Mouse (Mus musculus) cerebellum, adult 2 months (tissue): ENCODE data around the gene Sorbs2. TPM values are rescaled to one million over a fixed set of nuclear protein-coding genes. Genes with fewer than 3 reads are reported as not detected.

Experiments used
- DNase-seq, 2 experiments: peaks; one replicate each; pipeline ENCODE4 v3.0.0; 2021
- H3K27ac ChIP-seq: fragments of 200-500 bp; 2 replicates; pipeline ENCODE4 v1.5.1; 2012; ENCODE audit warnings: low read length, control low read depth, inconsistent platforms; ENCODE audit not compliant: insufficient read depth
- H3K27me3 ChIP-seq: fragments of 200-500 bp; 2 replicates; pipeline ENCODE4 v1.6.1; 2012; ENCODE audit warnings: inconsistent platforms, mild to moderate bottlenecking, low read length, moderate library complexity; ENCODE audit not compliant: control insufficient read depth, insufficient read depth
- H3K4me1 ChIP-seq: fragments of 200-500 bp; 2 replicates; pipeline ENCODE4 v1.6.1; 2011; ENCODE audit warnings: low read length; ENCODE audit not compliant: control insufficient read depth, insufficient read depth
- H3K4me3 ChIP-seq: fragments of 200-500 bp; replicated peaks from 2 replicates; pipeline ENCODE3; 2011; ENCODE audit warnings: mild to moderate bottlenecking, low read depth, low read length, control low read depth; ENCODE audit not compliant: insufficient read depth
- CTCF ChIP-seq: fragments of 200-500 bp; IDR thresholded peaks from 2 replicates; pipeline ENCODE4 v1.5.1; 2011; ENCODE audit warnings: low read depth, mild to moderate bottlenecking, control low read depth, low read length, moderate library complexity, borderline replicate concordance; ENCODE audit not compliant: insufficient read depth
- POLR2A ChIP-seq: fragments of 200-500 bp; IDR thresholded peaks from 2 replicates; pipeline ENCODE4 v1.6.1; 2011; ENCODE audit warnings: low read length, control low read depth, borderline replicate concordance; ENCODE audit not compliant: insufficient read depth
- WGBS: fragments of 180-500 bp; shearing (Covaris S2); methylation state at CpG from one replicate; pipeline ENCODE4 v1.1.7; 2018; 5-methylcytosine and 5-hydroxymethylcytosine counted together
- polyA plus RNA-seq: library from polyadenylated mRNA; depleted of rRNA; stranded (reverse); fragments of >200 nt; gene quantifications from 2 replicates; pipeline ENCODE4 v1.2.3, GENCODE M21; 2012

Sorbs2 gene
- polyA plus RNA-seq, 1 experiment: 33.0 TPM

- DNase-seq: no peak
- H3K4me3 ChIP-seq: no peak overlapping the region
- H3K27ac ChIP-seq: no peak overlapping the region
- 92% methylated on average over 7 of the region's 7 CpGs for WGBS
- H3K4me1 ChIP-seq: no peaks in the 10 kb centered on the region
- TF ChIP-seq POLR2A: no peak
- no peak for TF ChIP-seq CTCF
- H3K27me3 ChIP-seq: no peaks in the 10 kb centered on the region
Observed at GRCm38 (mm10) chr8:45649063-45649462, 141.5 kb downstream of the Sorbs2 start.

- TF ChIP-seq CTCF: no peak
- TF ChIP-seq POLR2A: no peak
- H3K4me3 ChIP-seq: no peak overlapping the region
Observed at GRCm38 (mm10) chr8:45649966-45650365, 142.4 kb downstream of the Sorbs2 start.

GRCm38 (mm10) chr8:45658021-45658420, 150.4 kb downstream of the Sorbs2 start:
- Histone ChIP-seq H3K4me1 (no peaks in the 10 kb centered on the region), H3K27me3 (no peaks in the 10 kb centered on the region; the same call in 1 of the 2 replicates), H3K4me3 (no peak overlapping the region), H3K27ac (no peak overlapping the region)
- WGBS: 79% methylated on average over 3 of the region's 3 CpGs
- TF ChIP-seq CTCF: no peak
- TF ChIP-seq POLR2A: no peak
- DNase-seq: no peak

More at GRCm38 (mm10) chr8:45649966-45650365, 142.4 kb downstream of the Sorbs2 start:
- WGBS: 88% methylated on average over 5 of the region's 5 CpGs
- Histone ChIP-seq H3K27me3 (no peaks in the 10 kb centered on the region), H3K27ac (no peak overlapping the region), H3K4me1 (no peaks in the 10 kb centered on the region)
- DNase-seq: no peak

- H3K27ac ChIP-seq: peak overlapping the region; percentile 13; the same call in 1 of the 2 replicates
- no peaks in the 10 kb centered on the region for H3K4me1 ChIP-seq
- WGBS: 57% methylated on average over 18 of the region's 18 CpGs
- DNase-seq: no peak
- peak overlapping the region; percentile 40 for H3K4me3 ChIP-seq
- no peak for TF ChIP-seq CTCF
- TF ChIP-seq POLR2A: no peak
- H3K27me3 ChIP-seq: no peaks in the 10 kb centered on the region; the same call in 1 of the 2 replicates
Observed at GRCm38 (mm10) chr8:45658458-45659325, 151.1 kb downstream of the Sorbs2 start.

GRCm38 (mm10) chr8:45659473-45659872, 151.9 kb downstream of the Sorbs2 start:
- TF ChIP-seq CTCF (no peak), POLR2A (no peak)
- H3K4me3 ChIP-seq: no peak overlapping the region
- H3K4me1 ChIP-seq: no peaks in the 10 kb centered on the region
- H3K27ac ChIP-seq: no peak overlapping the region; the same call in 1 of the 2 replicates
- 91% methylated on average over 4 of the region's 4 CpGs for WGBS
- no peak for DNase-seq
- no peaks in the 10 kb centered on the region; the same call in 1 of the 2 replicates for H3K27me3 ChIP-seq

- Histone ChIP-seq H3K27ac (no peak overlapping the region), H3K4me1 (no peaks in the 10 kb centered on the region; the same call in 1 of the 2 replicates), H3K4me3 (no peak overlapping the region), H3K27me3 (no peaks in the 10 kb centered on the region; the same call in 1 of the 2 replicates)
- no peak for TF ChIP-seq POLR2A
- no peak for TF ChIP-seq CTCF
- DNase-seq: no peak
- 68% methylated on average over 12 of the region's 12 CpGs for WGBS
Observed at GRCm38 (mm10) chr8:45660570-45660969, 153.0 kb downstream of the Sorbs2 start.

GRCm38 (mm10) chr8:45661605-45662004, 154.0 kb downstream of the Sorbs2 start:
- H3K4me3 ChIP-seq: no peak overlapping the region

GRCm38 (mm10) chr8:45666221-45666620, 158.6 kb downstream of the Sorbs2 start:
- TF ChIP-seq CTCF (no peak), POLR2A (no peak)
- no peak for DNase-seq
- Histone ChIP-seq H3K4me3 (no peak overlapping the region), H3K4me1 (no peaks in the 10 kb centered on the region; the same call in 1 of the 2 replicates), H3K27me3 (no peaks in the 10 kb centered on the region), H3K27ac (no peak overlapping the region)
- 84% methylated on average over 7 of the region's 7 CpGs for WGBS

More at GRCm38 (mm10) chr8:45661605-45662004, 154.0 kb downstream of the Sorbs2 start:
- H3K27ac ChIP-seq: no peak overlapping the region
- WGBS: 79% methylated on average over 4 of the region's 4 CpGs
- no peak for DNase-seq
- no peaks in the 10 kb centered on the region; the same call in 1 of the 2 replicates for H3K4me1 ChIP-seq
- no peak for TF ChIP-seq CTCF
- TF ChIP-seq POLR2A: no peak
- no peaks in the 10 kb centered on the region; the same call in 1 of the 2 replicates for H3K27me3 ChIP-seq
